Mouse (Mus musculus): Measurements from ENCODE around the gene Fam228a. TPM values are rescaled to one million over a fixed set of nuclear protein-coding genes. Genes with fewer than 3 reads are reported as not detected.

Fam228a gene
- 0.42 TPM in 1 of 4 replicates, not detected in the others for total RNA-seq (2023)

GRCm38 (mm10) chr12:4738031-4738576, at the start of gene Fam228a:
Fam228a (minus strand) TSS chr12:4738430.

DNA sequence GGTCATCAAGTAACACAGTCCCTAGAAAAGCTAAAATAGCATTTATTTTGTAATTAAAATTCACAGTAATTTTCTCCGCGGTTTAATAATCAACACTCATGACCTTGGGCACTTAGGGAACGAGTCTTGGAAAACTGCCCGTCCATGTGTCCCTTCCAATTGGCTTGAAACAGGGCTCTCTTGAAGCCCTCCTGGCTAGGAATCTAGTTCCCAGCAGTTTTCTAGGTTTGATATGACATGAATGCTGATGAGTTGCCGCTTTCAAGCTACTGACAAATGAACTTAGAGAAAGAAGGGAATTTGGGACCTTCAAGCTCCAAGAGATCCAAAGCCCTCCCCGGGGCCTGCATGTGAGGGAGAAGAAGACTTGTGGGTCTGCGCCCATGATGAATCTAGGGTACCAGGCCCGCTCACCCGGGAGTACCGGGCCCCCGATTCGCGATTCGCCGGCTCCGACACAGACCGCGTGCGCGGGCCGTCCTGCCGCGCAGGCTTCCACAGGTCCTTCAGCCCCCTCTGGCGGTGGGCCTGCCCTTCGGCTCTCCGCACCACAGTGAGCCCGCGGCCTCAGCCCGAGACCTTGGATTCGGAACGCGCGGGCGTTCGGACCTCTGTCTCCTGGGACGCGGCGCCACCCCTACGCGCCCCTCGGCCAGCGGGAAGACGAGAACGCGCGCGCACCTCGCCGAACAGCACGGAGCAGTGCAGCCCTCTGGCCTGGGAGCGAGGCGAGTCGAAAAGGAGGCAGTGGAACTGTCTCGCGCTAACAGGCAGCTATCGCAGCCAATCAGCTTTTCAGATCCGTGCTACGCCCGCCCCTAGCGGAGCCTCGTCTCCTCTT, 30.5 kb upstream of the Fam228a start, which contains the start of the genes Pfn4 and Fam228b:
Pfn4 (plus strand) TSS at position 531 of the 841 bp plus-strand sequence.
Fam228b (minus strand) TSS at position 776 of the 841 bp plus-strand sequence.

Other genes with a start within 250 kb of the Fam228a start
- gene Itsn2, start 145.8 kb downstream of the Fam228a start, total RNA-seq (2023): 359 to 373 TPM (median 364 TPM) in 4 replicates
- not detected in 4 replicates for gene Gm3625, start 145.5 kb downstream of the Fam228a start, total RNA-seq (2023)
- gene Pfn4, start 30.6 kb upstream of the Fam228a start, total RNA-seq (2023): 1.0 to 2.0 TPM (median 1.8 TPM) in 4 replicates
- gene Fam228b, start 30.8 kb upstream of the Fam228a start, total RNA-seq (2023): 3.8 to 11.4 TPM (median 9.1 TPM) in 4 replicates
- 113 to 135 TPM (median 126 TPM) in 4 replicates for gene Sf3b6, start 79.1 kb upstream of the Fam228a start, total RNA-seq (2023)
- not detected in 4 replicates for gene Fkbp1b, start 103.2 kb upstream of the Fam228a start, total RNA-seq (2023)
- 12.5 to 16.5 TPM (median 15.7 TPM) in 4 replicates for gene Wdcp, start 104.9 kb upstream of the Fam228a start, total RNA-seq (2023)
- gene Mfsd2b, start 135.9 kb upstream of the Fam228a start, total RNA-seq (2023): 2.3 to 3.3 TPM (median 2.5 TPM) in 4 replicates
- gene Ubxn2a, start 169.3 kb upstream of the Fam228a start, total RNA-seq (2023): 27.9 to 32.3 TPM (median 30.5 TPM) in 4 replicates
- 79.1 to 88.1 TPM (median 83.0 TPM) in 4 replicates for gene Atad2b, start 178.9 kb upstream of the Fam228a start, total RNA-seq (2023)